Mouse (Mus musculus) gastrocnemius, postnatal 36 days (tissue): ENCODE results near the gene Lrp1. TPM values are rescaled to one million over a fixed set of nuclear protein-coding genes. Genes with fewer than 3 reads are reported as not detected.

Experiments used
- DNase-seq, 2 experiments: peaks; one replicate each; pipeline ENCODE4 v3.0.0; 2022
- intact Hi-C: fragments of 180-260 bp; cut with DNase I; formaldehyde crosslinking; loops from one replicate; pipeline ENCODE4 v1.15.1; 2025
- total RNA-seq, 2 experiments: library from RNA; stranded (reverse); gene quantifications; 2 replicates each; pipeline ENCODE4 v1.2.3; 2021

Lrp1 gene
- total RNA-seq, 2 experiments from 2014 or later, result 48.6 to 49.1 TPM

DNA sequence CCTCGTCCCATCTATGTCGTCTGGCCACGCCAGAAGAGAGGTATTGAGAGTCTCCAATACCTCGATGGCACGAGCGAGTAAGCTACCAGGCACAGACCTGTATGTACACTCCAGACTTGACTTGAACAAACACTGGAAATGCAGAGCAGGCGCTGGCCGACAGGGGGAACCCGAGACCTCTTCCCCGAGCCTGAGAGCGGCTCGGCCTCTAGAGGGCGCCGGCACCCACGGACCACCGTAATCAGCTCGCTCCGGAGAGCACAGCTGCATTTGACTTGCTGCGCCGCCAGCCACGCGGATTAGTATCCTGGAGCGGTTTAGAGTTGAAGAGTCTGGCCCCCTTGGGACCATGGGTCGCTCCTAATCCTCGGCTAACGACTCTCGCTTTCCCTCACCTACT, 108.1 kb downstream of the Lrp1 start:
- peak; percentile 90 to 97 for DNase-seq
- intact Hi-C loops, result loop anchor here (1.0 to 2.0 kb wide), 2 partner anchors 23 to 34 kb away; no protein-coding TSS in a partner anchor

DNA sequence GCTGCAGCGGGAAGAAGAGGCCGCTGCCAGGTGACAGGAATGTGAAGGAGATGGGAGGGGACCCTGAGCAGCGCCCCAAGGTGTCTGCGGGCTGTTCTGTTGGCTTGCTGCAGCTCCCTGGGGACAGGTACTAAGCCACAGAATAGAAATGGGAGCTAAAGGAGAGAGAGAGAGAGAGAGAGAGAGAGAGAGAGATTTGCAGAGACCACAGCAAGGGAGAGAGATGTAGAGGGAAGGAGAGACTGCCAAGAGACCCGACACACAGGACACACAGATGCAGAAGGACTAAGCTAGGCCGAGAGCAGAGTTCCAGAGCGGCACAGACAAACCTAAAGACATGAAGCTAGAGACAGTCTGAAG, 108.7 kb downstream of the Lrp1 start:
- intact Hi-C loops, result loop anchor here (2.0 kb wide), 1 partner anchor 33 kb away; no protein-coding TSS in a partner anchor
- no peak for DNase-seq

DNA sequence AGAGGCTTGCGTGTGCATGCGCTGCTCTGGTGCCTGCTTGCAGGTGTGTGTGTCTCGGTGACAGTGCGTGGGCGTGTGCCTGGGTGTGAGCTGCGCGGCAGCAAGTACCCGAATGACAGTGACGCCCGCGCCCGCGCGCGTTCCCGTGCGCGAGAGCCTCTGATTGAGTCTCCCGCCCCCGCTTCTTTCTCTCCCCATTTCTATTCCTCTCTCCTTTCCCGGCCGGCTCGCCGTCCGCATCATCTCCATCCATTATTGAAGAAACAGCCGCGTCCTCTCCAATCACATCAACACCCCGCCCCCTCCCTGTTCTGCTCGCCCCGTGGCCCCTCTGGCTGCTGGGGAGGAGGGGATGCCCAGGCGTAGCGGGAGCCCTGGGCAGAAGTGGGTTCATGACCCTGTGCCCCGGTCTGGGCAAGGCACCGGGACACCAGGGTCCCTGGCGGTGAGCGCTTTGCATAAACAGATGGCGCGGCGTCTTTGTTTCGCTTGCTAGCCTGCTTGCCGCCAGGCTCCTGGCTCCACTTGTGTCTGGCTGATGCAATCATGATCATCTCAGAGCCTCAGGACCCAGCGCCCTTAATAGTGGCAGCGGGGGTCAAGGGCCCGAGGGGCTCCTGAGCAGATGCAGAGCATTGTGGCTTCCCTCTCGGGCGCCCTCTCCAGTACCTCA, 109.2 kb downstream of the Lrp1 start:
- intact Hi-C loops, result loop anchor here (2.0 kb wide), 1 partner anchor 33 kb away; no protein-coding TSS in a partner anchor
- peak in 1 of 2 experiments; percentile 48 for DNase-seq

DNA sequence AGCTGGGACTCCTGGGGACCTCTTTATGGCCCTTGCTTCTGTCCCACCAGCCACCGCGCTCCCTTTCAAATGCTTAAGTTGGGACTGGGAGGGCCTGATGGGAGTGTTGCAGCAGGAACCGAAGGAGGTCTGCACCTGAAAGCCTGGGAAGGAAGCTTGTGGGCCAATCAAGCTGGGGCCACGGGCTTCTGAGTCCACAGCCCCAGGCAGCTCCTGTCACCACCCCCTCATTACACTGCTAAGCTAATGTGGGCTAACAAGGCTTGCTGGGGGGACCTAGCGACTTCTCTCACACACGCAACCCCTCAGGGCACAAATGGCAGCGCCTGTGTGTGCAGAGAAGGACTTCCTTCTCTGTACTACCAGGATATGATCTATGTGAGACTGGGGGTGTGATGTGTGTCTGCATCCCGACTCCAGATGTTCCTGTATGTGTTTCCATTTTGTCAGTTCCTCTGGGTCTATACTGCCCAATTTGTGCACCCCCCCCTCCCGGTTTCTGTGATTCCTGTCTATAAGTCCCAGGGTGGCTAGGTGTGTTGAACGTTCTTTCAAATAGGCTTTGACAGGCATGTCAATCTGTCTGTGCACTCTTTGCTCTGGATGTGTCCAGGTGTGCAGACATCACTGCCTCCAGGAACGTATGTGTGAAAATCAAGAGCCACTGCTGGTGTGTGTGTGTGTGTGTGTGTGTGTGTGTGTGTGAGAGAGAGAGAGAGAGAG, 109.9 kb downstream of the Lrp1 start:
- intact Hi-C loops, result no loop called here
- DNase-seq, result no peak

DNA sequence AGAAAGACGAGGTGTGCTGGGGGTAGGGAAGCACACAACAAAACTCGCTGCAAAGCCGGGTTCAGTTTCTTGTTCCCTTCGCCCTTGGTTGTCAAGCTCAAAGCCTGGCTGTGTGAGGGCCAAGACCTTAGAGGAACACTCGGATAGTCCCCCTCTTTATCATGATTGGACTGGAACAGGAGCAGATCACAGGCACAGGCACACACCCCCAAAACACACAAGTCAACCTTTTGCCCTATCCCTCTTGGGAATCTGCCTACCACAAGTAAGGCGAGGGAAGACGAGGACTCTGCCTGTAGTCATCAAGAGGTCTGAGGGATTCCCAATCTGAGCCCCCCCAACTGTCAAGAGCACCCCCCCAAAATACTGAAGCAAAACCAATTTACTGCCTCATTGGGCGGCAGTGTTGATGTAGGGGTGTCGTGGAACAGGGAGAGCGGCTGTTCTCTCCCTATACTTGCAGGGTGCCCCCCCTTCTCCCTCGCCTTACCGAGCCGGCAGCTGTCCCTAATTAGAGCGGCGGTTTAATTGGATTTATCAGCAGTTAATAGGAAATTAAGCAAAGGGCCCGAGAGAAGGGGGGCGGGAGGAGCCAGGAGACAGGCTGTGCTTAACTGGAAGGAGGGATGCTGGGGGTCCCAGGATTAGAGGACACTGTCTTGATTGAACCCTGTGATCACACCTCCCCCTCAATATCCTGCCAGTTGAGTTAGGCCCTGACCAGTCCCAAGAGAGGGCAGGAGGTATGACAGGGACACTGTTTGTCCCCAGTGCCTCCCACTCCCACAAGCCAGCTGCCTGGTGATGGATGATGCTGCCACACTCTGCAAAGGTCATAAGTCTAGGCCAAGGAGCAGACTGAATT, 110.9 kb downstream of the Lrp1 start:
- intact Hi-C loops, result no loop called here
- no peak for DNase-seq

DNA sequence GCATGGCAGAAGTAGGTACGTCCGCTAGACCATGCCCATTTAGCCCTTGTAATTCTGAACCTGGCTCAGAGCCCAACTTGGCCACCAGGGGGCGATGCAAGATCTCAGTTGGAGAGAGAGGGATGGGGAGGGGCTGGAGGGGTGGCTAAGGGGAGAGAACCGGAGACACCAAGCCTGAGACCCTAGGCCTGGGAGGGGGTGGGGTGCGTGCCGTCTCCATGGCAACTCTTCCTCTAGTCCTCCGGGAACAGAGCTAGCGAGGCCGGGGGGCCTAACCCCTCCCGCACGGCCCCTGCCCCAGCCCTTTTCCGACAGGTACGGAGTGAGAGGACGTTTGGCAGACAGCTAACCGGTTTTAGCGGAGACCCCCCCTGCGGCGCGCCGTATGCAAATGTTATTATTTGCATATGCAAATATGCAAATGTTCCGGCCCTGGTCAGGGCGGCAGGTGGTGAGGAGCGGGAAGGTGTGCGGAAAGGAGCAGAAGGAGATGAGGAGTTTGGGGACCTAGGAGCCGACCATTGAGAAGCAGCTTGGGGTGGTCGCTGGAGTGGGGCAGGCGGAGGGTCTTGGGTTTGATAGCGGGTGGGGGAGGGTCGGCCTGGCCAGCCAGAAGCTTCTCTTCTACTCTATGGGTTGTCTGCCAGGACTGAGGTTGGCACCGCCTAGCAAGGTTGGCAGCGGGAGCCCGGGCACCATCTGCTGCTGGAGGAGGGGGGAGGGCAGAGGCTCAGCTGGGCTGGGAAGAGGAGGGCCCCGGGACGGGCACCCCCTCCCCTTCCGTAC, 111.7 kb downstream of the Lrp1 start:
- intact Hi-C loops, result no loop called here
- DNase-seq, result peak; percentile 77 to 80

DNA sequence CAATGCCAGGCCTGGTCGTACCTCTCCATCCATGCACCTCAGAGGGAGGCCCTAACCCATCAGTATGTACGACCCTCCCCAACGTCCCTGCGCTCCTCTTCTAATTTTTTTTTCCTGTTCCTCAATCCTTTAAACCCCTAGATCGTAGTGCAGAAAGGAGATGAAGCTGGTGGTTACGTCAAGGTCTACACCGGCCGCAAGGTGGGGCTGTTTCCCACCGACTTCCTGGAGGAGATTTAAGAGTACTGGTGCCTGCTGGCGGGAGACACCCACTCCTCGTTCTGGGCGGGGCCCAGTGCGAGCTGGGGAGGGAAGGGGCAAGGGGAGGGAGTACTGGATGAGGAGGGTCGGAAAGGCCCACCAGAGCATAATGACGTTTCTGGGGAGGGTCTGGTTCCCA, 112.7 kb downstream of the Lrp1 start:
- peak; percentile 51 to 66 for DNase-seq
- intact Hi-C loops, result no loop called here

DNA sequence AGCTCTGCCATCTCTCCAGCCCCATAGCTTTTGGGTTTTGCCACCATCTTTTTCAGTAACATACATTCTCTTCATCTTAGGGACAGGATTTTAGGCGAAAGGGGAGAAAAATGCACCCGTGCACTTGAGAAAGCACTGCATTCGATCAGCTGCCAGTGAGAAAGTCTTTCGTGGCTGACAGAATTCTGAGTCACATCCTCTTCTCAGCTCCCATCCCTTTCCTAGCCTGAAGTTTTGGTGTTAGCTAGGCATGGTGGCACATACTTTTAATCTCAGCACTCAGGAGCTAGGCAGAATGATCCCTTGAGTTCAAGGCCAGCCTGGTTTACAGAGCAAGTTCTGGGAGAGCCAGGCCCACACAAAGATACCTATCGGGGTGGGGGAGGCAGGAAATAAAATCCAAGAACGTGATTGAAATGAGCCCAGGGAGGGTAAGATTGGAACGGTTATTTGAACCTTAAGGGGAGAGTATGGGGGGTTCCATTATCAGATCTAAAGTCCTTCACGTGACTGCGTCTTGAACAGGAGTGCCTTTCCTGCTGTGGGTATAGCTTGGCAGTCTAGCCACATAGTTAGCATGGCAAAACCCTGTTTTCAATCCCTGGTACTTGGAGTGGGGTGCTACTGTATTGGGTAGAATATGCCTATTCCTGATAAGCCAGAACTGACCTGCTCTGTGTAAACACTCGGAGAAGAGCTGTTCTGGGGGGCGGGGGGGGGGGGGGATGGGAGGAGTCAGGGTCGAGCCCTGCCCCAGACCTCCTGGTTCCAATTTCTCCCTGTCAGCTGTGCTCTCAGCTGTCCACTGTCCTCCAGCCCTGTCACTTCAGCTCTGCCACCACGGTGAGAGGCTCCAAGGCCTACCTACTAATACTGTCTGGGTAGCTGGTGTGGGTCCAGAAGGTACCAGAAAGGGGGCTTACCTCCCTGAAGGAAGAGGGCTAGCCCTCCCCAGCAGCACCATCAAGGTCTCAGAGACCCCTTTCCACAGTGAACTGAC, 119.8 kb downstream of the Lrp1 start, which contains the start of gene Stac3:
Gene Stac3, plus strand, starts transcription at position 793 of the 1,000 bp plus-strand sequence.
- DNase-seq, result no peak
- intact Hi-C loops, result no loop called here

DNA sequence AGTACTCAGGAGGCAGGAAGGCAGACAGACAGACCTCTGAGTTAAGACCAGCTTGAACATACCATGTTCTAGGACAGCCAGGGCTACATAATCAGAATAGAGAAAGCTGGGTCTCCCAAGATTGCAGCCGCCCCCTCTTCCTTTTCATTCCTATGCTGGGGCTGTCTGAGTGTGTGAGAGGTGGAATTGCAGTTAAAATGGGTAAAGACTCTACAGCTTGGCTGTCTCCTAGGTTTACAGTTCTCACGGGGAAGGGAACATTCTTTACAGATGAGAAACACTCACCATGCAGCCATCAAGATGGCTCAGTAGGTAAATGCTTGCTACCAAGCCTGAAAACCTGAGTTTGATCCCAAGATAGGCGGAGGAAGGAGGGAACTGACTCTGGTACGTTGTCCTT, 120.9 kb downstream of the Lrp1 start:
- intact Hi-C loops, result no loop called here

DNA sequence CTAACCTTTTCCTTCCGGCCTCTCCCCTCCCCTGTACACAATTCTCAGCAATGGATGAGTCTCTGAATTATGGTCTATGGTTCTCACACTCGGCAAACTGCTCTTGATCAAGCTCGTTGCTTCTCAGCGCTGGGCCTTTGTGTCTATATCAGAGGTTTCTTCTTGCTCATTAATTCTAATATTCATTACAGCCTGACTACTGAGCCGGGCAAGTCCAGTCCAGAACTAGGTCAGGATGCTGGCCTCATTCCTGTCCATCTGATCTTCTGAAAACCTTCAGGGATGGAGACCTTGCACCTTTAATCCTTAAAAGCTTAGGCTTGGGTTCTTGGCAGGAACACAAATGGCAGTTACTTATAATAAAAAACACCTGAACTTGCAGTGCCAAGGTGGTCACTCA, 121.4 kb downstream of the Lrp1 start:
- intact Hi-C loops, result no loop called here
- no peak for DNase-seq

More for the DNA sequence above, 120.9 kb downstream of the Lrp1 start:
- no peak for DNase-seq

DNA sequence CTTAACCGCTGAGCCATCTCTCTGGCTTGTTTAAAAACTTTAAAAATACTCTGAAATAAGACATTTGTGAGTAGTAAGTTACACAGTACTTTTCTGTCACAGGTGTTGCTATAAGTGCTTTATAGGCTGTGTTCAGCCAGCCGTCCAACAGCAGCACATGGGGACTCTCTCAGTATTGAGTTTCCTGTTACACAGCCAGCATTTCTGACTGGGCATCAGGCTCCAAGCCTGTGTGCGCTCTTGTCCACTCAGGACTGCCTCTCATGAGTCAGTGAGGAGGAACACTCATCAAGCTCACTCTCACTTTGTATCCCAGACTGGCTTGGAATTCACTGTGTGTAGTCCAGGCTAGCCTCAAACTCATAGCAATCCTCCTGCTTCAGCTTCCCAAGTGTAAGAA, 124.8 kb downstream of the Lrp1 start:
- intact Hi-C loops, result no loop called here

DNA sequence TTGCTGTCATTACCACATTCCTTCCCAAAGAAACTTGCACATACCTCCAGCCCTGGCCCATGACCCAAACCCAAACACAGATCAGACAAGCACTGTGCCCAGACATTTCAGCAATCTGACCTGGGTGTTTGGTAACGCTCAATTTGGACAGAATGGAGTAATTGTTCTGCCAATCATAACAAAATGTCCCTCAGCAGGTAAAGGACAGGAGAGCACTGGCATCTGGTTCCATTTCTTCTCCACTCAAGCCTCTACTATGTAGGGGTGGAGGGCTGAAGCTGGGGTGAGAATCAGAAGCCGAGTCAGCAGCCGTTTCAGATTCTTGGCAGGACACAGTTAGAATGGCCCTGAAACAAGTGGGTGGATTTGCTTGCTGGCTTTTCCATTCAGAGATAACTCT, 128.8 kb downstream of the Lrp1 start:
- intact Hi-C loops, result no loop called here
- no peak for DNase-seq

More for the DNA sequence above, 124.8 kb downstream of the Lrp1 start:
- no peak for DNase-seq

DNA sequence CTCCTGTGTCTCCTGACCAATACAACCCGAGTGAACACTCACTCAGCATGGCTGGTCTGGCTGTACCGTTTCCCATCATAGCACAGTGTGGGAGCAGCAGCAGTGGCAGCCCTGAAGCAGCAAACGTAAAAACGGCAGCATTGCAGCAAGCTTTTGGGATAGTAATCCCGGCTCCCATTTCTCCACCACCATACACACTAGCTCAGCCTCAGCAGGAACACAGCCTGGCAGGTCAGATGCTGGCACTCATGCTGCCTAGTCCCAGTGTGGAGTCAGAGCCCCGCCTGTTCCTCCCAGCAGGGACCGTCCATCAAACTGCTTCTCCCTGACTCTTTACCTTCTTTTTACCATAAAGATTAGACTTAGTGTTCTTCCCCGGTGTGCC, 129.8 kb downstream of the Lrp1 start:
- intact Hi-C loops, result no loop called here
- no peak for DNase-seq

DNA sequence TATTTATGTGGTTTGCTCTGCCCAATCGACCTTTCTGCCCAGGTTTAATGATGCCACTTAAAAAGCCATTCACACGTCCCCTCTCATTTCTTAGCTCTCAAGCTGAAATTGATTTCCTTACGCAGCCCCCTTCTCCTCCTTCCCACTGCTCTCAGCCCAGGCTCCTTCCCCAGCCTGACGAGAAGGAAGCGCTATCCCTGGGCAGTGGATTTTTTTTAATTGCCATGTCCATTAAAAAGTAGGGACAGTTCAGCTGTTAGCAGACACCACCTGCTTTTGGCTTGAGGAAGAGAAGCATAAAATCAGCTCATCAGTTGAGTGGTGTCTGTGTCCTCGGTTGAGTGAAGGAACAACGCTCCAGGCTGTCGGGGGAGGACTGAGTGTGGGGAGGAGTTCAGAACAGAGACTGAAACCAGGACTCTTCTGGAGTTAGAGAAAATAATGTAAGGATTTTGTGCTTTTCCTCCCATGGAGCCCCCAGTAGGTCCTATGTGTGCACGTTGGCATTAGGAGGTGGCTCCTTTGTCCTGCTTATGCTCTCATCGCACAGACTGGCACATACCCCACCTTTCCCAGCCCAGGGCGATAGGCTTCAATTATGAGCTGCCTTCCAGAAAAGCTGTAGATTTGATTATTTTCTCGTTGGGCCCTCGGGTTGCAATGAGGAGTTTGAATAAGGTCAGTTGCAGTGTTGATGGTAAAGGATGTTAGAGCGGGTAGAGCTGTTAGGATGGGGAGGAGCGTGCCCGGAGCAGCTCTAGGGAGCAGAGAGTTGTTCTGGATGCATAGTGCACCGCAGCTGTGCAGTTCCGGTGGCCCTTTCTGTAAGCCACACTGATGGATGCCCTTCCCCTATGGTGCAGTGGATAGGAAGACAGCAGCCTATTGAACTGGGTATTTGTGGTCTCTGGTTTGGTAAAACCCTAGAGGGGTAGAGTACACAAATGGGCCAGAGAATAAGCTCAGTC, 130.5 kb downstream of the Lrp1 start:
- no peak for DNase-seq
- intact Hi-C loops, result no loop called here

DNA sequence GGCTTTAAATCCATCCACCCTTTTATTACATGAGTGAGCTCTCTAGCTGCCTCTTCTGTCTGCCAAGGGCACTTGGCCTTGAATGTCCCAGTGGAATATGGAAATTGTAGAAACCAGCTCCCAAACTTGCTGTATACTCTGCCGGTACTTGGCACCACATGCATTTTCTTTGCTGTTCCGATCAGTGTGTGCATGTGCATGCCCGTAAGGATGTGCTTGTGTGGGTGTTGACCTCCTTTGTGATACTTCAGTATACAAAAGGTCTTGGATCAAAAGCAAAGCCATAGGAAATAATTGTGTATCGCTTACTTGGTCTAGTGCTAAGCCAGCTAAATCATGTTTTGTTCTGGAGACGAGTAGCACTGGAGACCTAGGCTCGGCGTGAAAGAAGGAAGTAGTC, 132.1 kb downstream of the Lrp1 start:
- no peak for DNase-seq
- intact Hi-C loops, result no loop called here
